Mouse (Mus musculus) hindbrain, embryonic 10.5 days (tissue): Measurements from ENCODE around the gene Hist2h3b. TPM values are rescaled to one million over a fixed set of nuclear protein-coding genes. Genes with fewer than 3 reads are reported as not detected.
"Not testable (repeated sequence)": the region's sequence is repeated elsewhere in the genome, so short reads cannot be mapped to it uniquely, and the experiment has no call there.

Experiments
- DNase-seq: peaks from one replicate; pipeline ENCODE4 v3.0.0-alpha.2; 2017; ENCODE audit warnings: low spot score
- H3K27ac ChIP-seq: fragments of 300-500 bp; sonication (generic); 2 replicates; pipeline ENCODE4 v1.5.1; 2016; ENCODE audit warnings: mild to moderate bottlenecking, moderate library complexity
- H3K27me3 ChIP-seq: fragments of 300-500 bp; sonication (generic); 2 replicates; pipeline ENCODE4 v1.6.1; 2016; ENCODE audit warnings: mild to moderate bottlenecking; ENCODE audit not compliant: poor library complexity, insufficient read depth, severe bottlenecking
- H3K36me3 ChIP-seq: fragments of 300-500 bp; sonication (generic); 2 replicates; pipeline ENCODE4 v1.6.1; 2016; ENCODE audit warnings: mild to moderate bottlenecking, moderate library complexity
- H3K4me1 ChIP-seq: fragments of 300-500 bp; sonication (generic); replicated peaks from 2 replicates; pipeline ENCODE4 v1.6.1; 2016; ENCODE audit warnings: mild to moderate bottlenecking
- H3K4me3 ChIP-seq: fragments of 300-500 bp; sonication (generic); 2 replicates; pipeline ENCODE4 v1.5.1; 2016; ENCODE audit warnings: mild to moderate bottlenecking, moderate library complexity
- H3K9me3 ChIP-seq: fragments of 300-500 bp; sonication (generic); 2 replicates; pipeline ENCODE4 v1.6.1; 2016; ENCODE audit warnings: mild to moderate bottlenecking, moderate library complexity
- WGBS: fragments of 180-500 bp; shearing (Covaris S2); methylation state at CpG from one replicate; pipeline ENCODE4 v1.1.7; 2016; 5-methylcytosine and 5-hydroxymethylcytosine counted together
- polyA plus RNA-seq: library from polyadenylated mRNA; unstranded; fragments of >200 nt; fragmentation: Nextera tagmentation; extraction: Ambion mirVana; gene quantifications from 2 replicates; pipeline ENCODE4 v1.2.1, GENCODE M21; 2016

Gene Hist2h3b
- polyA plus RNA-seq, 1 experiment from 2014 or later: 51.9 TPM

DNA sequence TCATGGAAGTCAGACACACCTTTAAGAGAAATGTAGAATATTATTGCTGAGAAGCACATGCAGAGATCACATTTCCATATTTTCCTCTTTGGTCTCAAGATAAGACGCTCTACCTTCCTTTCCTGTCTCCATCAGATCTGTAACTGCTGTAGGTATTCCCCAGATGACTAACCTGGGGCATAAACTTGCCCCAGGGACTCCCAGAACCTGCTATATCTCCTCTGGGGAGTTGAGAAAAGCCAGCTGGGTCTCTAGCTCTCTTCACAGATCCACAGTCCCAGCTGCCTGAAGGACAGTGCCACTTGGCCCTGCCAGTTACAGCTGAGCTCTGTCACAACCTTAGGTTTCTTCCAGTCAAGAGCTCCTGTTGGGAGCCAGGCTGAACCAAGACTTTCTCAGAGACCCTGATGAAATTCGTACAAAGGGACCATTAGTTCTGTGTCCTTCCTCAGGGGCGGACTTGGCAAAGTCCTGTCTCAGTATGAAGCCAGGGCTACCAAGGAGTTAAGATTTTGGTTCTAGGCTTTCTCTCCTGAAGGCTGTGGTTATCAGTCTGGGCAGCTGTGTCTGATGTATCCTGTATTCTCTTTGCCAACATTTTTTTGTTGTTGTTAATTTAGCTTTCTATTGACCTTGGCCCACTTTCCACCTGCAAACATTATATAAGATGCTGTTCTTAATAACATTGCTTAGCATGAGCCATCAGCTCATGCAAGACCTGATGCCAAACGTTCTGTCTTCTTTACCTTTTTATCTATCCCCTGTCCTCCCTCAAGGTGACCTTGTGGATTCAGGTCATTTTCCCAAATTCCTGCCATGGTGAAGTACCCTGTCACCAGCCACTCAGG is 37.3 kb upstream of the Hist2h3b start:
- H3K36me3 ChIP-seq: no peaks in the 10 kb centered on the region
- H3K9me3 ChIP-seq: no peaks in the 10 kb centered on the region
- H3K4me1 ChIP-seq: 0 out of 2 replicates have a peak, but pooled peaks cover 11% of the 10 kb centered on the region
- no peaks in the 10 kb centered on the region for H3K27me3 ChIP-seq
- WGBS: 78% methylated on average over 4 of the region's 4 CpGs
- DNase-seq: no peak
- H3K27ac ChIP-seq: no peak overlapping the region
- H3K4me3 ChIP-seq: no peak overlapping the region

DNA sequence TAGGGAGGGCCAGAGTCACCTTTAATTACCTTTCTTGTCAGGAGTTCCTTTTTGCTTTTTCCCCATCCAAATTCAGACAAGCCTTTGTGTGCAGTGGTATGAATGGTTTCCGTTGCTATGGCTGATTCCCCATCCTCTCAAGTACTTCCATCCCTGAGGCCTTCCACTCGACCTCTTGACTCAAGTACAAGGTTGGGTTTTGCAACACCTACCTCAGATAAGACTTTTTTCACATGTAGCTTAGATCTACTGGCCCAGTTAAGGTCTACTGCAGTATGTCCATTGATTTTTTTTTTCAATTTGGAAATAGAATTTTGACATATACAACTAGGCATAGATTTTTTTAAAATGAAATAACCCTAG is 36.7 kb upstream of the Hist2h3b start:
- no peaks in the 10 kb centered on the region for H3K27me3 ChIP-seq
- no peak for DNase-seq
- 74% methylated on average over 2 of the region's 2 CpGs for WGBS
- no peak overlapping the region for H3K27ac ChIP-seq
- H3K4me1 ChIP-seq: peaks cover 10% of the 10 kb centered on the region; the same call in 1 of the 2 replicates
- H3K9me3 ChIP-seq: no peaks in the 10 kb centered on the region
- H3K36me3 ChIP-seq: no peaks in the 10 kb centered on the region
- H3K4me3 ChIP-seq: no peak overlapping the region

DNA sequence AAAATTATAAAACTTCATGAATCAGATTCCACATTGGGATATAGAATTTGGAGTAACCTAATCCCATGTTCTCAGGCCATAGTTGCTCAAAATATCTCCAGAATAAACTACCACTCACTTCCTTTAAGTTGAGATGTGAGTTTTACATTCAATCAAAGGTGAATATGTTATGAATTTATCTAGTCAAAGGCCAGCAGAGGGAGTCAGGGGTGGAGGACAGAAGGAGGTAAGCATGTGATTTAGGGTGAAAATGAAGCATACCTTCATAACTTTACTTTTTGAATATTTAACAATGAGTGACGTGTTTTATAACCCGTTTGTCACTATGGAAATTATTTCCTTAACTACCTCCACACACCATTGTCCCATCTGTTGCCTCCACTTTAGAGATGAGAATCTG is 33.5 kb upstream of the Hist2h3b start:
- no peak for DNase-seq
- Histone ChIP-seq H3K9me3 (no peaks in the 10 kb centered on the region), H3K4me1 (peaks cover 16% of the 10 kb centered on the region), H3K4me3 (no peak overlapping the region), H3K36me3 (no peaks in the 10 kb centered on the region), H3K27ac (no peak overlapping the region), H3K27me3 (no peaks in the 10 kb centered on the region)
- WGBS: 95% methylated on average over 2 of the region's 2 CpGs

DNA sequence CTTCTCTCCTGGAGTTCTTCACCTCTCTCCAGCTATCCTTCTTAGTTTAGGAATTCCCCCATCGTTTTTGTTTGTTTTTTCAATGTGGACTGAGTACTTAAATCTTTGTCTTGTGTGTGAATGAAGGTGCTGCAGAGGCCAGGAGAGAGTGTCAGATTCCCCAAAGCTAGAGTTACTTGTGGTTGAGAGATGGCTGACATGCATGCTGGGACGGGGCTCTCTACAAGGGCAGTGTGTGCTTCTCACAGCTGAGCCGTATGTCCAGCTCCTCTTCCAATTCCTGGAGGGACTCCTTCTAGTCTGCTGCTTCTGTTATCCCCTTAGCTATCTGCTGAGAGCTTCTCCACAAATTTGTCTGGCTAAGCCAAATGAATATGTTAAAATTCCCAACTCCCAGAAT is 32.6 kb upstream of the Hist2h3b start:
- Histone ChIP-seq H3K4me3 (no peak overlapping the region), H3K9me3 (no peaks in the 10 kb centered on the region), H3K27ac (no peak overlapping the region; the same call in 1 of the 2 replicates), H3K27me3 (no peaks in the 10 kb centered on the region), H3K36me3 (no peaks in the 10 kb centered on the region), H3K4me1 (peaks cover 21% of the 10 kb centered on the region)
- DNase-seq: no peak
- 55% methylated on average over 3 of the region's 3 CpGs for WGBS

DNA sequence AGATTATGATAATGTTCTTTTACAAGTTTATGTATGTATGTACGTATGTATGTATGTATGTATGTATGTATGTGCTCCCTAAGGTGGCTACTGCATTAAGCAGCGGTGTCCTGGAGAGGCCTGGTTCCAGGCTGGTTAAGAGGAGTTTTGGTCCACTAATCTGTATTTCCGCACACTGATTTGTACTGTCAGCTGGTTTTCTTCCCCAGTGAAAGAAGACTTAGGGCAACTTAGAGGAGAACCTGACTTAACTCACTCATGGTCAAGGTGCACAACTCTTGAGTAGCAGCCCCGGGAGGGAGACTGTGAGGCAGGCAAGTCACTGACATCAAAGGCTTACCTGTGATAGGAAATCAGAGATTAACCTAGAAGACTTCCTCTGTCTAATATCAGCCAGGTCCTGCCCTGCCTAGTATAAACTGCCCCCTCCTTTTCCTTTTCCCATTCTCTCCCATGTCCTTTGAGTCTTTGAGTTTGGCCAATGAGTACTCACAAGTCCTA is 31.6 kb upstream of the Hist2h3b start:
- Histone ChIP-seq H3K36me3 (no peaks in the 10 kb centered on the region), H3K4me1 (peaks cover 24% of the 10 kb centered on the region), H3K4me3 (peak overlapping the region; percentile 60), H3K27me3 (no peaks in the 10 kb centered on the region), H3K9me3 (no peaks in the 10 kb centered on the region), H3K27ac (peak overlapping the region; percentile 91)
- DNase-seq: peak; percentile 33
- 86% methylated on average over 4 of the region's 4 CpGs for WGBS

DNA sequence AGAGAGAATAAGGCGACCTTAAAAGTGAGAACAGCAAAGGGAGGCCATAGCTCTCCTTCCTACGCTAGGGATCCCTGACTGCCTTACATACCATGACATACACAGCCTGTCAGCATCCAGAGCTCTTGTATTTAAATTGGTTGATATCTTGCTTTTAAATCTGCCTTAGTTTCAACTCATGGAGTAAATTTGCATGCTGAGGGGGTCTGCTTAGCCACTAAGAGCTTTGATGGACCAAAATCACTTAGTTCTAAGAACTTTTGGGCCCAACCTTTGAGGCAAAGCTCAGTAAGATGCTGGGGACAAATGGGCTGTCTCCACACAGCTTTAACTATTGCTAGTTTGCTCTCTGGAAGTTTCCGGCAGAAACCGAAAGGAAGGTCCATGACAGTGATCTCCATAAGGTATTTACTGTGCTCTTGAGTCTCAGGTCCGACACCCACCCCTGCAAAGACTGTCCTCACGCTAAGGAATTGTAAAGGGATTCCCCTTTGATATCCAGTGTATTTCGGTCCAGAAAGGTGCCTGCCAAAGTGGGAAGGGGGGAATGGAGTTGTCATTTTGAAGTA is 31.0 kb upstream of the Hist2h3b start:
- H3K36me3 ChIP-seq: no peaks in the 10 kb centered on the region
- no peaks in the 10 kb centered on the region for H3K9me3 ChIP-seq
- WGBS: 32% methylated on average over 7 of the region's 7 CpGs
- peaks cover 24% of the 10 kb centered on the region for H3K4me1 ChIP-seq
- no peaks in the 10 kb centered on the region for H3K27me3 ChIP-seq
- peak; percentile 43 for DNase-seq
- peak overlapping the region; percentile 91 for H3K27ac ChIP-seq
- H3K4me3 ChIP-seq: peak overlapping the region; percentile 60

DNA sequence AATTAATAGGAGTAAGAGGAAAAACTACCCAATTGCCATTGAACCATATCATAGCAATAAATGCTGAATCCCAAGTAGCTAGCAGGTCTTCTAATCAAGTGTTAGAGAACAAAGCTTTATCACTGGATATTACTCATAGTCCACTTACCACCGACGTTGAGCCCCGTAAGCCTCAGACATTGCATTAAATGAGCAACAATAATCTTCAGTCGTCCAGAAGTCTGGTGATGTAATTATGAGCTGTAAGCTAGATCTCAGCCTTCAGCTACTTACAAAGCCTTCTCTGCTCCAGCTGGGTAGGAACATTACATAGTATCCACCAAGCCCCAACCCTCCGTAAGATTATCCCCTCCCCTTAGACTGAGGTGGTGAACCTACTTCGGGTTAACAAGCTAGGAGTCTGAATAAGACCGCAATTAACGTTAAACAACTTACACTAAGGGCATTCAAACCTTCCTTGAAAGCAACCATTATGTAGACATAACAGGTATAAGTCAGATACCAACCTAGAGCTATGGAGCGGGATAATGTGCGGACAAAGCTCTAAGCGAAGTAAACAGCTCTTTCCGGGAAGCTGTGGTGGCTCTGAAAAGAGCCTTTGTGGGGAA is 30.4 kb upstream of the Hist2h3b start:
- H3K27me3 ChIP-seq: no peaks in the 10 kb centered on the region
- under 1% methylated on average over 12 of the region's 12 CpGs for WGBS

DNA sequence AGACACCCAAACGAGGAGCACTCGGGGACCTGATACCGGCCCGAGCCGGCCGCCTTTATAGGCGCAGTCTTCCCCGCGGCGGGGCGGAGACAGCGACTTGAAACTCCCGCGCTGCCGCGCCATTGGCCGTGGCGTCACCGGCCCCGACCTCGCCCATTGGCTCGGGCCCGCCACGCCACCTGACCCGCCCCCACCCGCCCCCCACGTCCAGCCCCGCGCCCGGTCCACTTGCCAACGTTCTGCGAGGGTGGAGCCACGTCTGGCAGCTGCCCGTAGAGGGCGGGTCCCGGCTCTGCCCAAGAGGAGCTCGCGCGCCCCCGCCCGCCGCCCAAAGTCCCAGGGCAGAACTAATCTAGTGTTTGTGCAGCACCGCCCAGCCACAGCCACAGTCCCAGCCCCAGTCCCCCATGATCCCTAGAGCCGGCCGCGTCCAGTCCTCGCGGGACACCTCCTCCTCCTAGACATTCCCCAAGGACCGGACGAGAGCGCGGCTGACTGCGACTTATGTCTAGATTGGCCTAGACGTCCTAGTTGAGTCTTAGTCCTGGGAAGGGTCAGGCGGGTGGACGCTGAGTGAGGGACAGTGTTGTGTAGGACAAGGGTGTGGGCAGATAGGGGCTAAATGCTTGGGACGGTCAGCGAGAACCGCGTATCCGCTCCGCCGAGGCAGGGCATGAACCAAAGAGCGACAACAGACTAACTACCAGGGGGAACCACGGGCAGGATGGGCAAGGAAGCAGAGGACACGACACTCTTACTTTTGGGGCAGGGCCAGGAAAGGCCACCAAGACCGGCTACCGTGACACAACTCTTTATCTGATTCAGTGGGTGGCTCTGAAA is 29.3 kb upstream of the Hist2h3b start, which contains the start of gene Hist2h3c2:
Gene Hist2h3c2, minus strand, starts transcription at position 174 of the 840 bp plus-strand sequence.
- under 1% methylated on average over 32 of the region's 68 CpGs for WGBS

More for the DNA sequence above, 30.4 kb upstream of the Hist2h3b start:
- no peaks in the 10 kb centered on the region for H3K9me3 ChIP-seq
- H3K36me3 ChIP-seq: no peaks in the 10 kb centered on the region
- DNase-seq: peak; percentile 36
- peak overlapping the region; percentile 91 for H3K27ac ChIP-seq
- H3K4me3 ChIP-seq: peak overlapping the region; percentile 60
- peaks cover 24% of the 10 kb centered on the region for H3K4me1 ChIP-seq

DNA sequence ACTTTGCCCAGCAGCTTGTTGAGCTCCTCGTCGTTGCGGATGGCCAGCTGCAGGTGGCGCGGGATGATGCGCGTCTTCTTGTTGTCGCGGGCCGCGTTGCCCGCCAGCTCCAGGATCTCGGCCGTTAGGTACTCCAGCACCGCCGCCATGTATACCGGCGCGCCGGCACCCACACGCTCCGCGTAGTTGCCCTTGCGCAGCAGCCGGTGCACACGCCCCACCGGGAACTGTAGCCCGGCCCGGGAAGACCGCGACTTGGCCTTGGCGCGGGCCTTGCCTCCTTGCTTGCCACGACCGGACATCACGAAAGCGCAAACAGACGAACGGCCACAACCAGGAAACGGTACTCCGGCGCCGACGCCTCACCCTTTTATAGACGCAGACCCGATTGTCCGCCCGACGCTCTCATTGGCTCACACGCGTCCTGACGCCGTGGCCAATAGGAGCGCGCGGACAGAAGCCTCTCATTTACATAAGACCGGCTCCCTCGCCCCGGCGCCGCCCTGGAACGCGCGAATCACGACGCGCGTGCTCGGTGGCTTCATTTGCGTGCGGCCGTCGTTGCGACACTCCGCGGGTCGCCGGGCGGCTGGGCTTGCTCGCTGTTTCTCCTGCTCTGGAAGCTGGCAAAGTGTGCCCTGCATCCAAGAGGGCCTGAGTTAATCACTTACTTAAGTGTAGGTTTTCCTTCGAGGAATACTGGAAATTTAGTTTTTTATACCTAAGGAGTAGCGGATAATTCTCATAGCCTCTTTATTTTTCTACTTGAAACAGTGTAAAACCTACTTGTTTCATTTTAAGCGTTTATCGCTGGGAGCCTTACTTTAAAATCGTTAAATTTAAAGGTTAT is 28.3 kb upstream of the Hist2h3b start, which contains the start of gene Hist2h2aa2:
Gene Hist2h2aa2, minus strand, starts transcription at position 328 of the 850 bp plus-strand sequence.
- H3K4me1 ChIP-seq: peaks cover 43% of the 10 kb centered on the region
- not testable (repeated sequence) for H3K9me3 ChIP-seq, H3K27me3 ChIP-seq, H3K36me3 ChIP-seq
- H3K4me3 ChIP-seq: peak within 1 kb of the TSS; percentile 46
- H3K27ac ChIP-seq: peak within 1 kb of the TSS; percentile 96
- DNase-seq: peak; percentile 74
- 3% methylated on average over 44 of the region's 85 CpGs for WGBS

More for the DNA sequence above, 29.3 kb upstream of the Hist2h3b start, which contains the start of gene Hist2h3c2:
- Histone ChIP-seq H3K4me1 (peaks cover 34% of the 10 kb centered on the region), H3K4me3 (peak within 1 kb of the TSS; percentile 60), H3K27ac (peak within 1 kb of the TSS; percentile 91)
- H3K27me3 ChIP-seq, H3K9me3 ChIP-seq, H3K36me3 ChIP-seq, DNase-seq: not testable (repeated sequence)

DNA sequence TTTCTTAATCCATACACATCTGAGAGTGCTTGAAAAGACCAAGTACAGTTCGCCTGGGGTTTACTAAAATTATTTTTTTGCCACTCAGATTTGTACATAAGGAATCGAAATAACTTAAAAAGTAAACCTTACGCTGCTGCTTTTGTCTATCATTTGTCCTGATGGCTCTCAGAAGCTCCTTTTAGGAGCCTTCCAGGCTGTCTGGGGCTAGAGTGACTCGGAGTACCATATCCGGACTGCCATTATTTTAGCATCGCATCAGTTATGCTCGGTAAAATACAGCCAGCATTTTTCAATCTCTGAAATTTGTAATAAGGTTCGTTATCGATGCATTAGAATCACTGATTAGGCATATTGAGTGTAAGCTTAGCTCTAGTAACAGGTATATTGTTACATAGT is 27.7 kb upstream of the Hist2h3b start:
- no peaks in the 10 kb centered on the region for H3K36me3 ChIP-seq
- H3K27ac ChIP-seq: peak overlapping the region; percentile 96
- H3K4me1 ChIP-seq: peaks cover 43% of the 10 kb centered on the region
- no peaks in the 10 kb centered on the region for H3K9me3 ChIP-seq
- WGBS: 79% methylated on average over 9 of the region's 9 CpGs
- no peak for DNase-seq
- H3K4me3 ChIP-seq: peak overlapping the region; percentile 42
- no peaks in the 10 kb centered on the region for H3K27me3 ChIP-seq

DNA sequence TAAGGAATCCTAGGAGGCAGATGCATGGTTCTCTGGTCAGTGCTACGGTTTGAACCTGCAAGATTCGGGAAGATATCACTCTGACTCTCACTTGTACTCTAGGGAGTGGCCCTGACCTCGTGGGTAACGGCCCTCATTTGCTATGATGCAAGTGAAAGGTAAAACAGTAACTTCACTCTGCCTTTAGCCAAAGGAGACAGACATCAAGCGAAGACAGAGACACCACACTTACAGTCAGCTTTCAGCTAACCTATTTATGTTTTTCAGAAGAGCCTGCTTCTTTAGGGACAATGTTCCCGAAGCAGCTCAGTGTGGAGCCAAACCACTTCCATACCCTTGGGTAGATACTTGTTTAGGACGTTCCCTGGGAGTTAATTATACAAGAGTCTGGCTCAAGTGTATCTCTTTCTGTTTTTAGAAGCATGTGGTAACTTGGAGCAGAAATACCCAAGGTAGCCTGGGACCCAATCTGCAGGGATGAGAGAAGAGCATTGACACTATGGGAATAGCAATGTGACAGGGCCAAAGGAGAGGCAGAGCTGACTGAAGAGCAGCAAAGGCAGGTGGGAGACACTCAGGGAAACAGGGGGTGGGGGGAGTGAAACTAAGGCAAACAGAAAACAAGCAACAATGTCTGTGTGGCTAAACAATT is 24.4 kb upstream of the Hist2h3b start:
- peaks cover 46% of the 10 kb centered on the region for H3K4me1 ChIP-seq
- DNase-seq: no peak
- 85% methylated on average over 7 of the region's 7 CpGs for WGBS
- peak overlapping the region; percentile 57; the same call in 1 of the 2 replicates for H3K4me3 ChIP-seq
- no peaks in the 10 kb centered on the region for H3K9me3 ChIP-seq
- peak overlapping the region; percentile 96 for H3K27ac ChIP-seq
- H3K27me3 ChIP-seq: no peaks in the 10 kb centered on the region
- H3K36me3 ChIP-seq: no peaks in the 10 kb centered on the region
